Mouse (Mus musculus) gastrocnemius, postnatal 36 days (tissue): Measurements from ENCODE around the gene Cenpf. TPM values are rescaled to one million over a fixed set of nuclear protein-coding genes. Genes with fewer than 3 reads are reported as not detected.
A peak's percentile ranks its signal among the peaks of the same experiment; 100 is the strongest.

Experiments
- DNase-seq, 2 experiments: peaks; one replicate each; pipeline ENCODE4 v3.0.0; 2022
- intact Hi-C: fragments of 180-260 bp; cut with DNase I; formaldehyde crosslinking; loops from one replicate; pipeline ENCODE4 v1.15.1; 2025
- long read RNA-seq, 2 experiments: library from polyadenylated mRNA; stranded (forward); transcript quantifications; one replicate each; pipeline ENCODE4 v2.0.0; 2021
- total RNA-seq, 2 experiments: library from RNA; stranded (reverse); gene quantifications; 2 replicates each; pipeline ENCODE4 v1.2.3; 2021

Gene Cenpf
- under 1 TPM; 0.79 to 0.81 TPM for total RNA-seq
- long read RNA-seq, experiment 1, result 0 reads
- long read RNA-seq, experiment 2, result 0 reads

DNA sequence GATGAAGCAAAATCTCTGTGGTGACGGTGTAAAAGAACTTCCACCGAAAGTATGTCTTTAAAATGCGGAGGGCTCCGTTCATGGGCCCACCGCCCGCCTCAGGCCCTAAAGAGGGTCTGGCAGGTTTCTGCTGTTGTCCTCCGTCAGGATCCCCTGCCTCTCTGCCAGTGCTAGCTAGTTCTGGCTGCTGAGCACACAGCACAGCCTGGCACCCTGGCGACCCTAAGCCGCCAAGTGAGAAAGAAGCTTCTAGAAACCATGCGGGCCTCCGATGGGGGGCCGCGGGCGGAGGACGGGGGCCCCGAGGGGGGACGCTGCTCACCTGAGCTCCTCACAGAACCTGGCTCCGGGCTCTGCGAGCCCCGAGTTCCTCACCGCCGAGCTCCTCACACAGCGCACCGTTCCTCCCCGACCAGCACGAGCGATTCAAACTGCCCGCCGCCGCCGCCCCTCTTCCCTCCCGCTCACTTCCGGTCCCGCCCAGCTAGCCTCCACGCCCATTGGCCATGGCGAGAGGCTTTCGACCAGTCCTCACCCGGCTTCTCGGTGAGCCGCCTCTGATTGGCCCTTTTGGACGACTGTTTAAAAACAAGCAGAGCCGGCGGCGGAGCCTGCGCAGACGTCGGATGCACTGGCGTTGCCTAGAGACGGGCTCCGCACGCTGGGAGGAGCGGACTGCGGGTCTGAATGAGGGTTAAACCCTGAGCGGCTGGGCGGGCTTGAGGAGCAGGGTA is at the start of gene Cenpf:
Gene Cenpf, minus strand, starts transcription at position 433 of the 734 bp plus-strand sequence.
- peak; percentile 92 to 98 for DNase-seq
- intact Hi-C loops, result no loop called here

DNA sequence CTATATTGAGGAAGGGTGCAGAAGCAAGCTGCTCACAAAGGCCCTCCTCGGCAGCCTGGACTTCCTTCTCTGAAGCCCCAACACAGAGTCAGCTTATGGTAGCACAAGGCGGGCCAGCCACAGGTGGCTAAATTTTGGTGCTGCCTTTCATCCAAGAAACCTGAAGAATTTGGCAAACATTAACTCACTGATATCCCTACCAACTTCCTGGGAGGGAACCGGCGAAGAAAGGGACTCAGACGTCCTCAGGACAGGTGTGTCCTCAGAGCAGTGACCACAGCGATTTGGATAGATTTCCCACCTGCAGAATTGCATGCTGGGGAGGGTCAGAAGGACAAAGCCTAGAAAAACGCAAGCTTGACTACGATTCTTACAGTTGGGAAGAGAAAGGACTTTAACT is 44.3 kb upstream of the Cenpf start:
- intact Hi-C loops, result no loop called here
- DNase-seq, result no peak

- DNase-seq, result no peak
- intact Hi-C loops, result no loop called here
Measured at GRCm38 (mm10) chr1:189731697-189732096, 43.8 kb upstream of the Cenpf start.

GRCm38 (mm10) chr1:189729141-189729815 is 41.4 kb upstream of the Cenpf start:
- no peak for DNase-seq
- intact Hi-C loops, result loop anchor here (2.0 kb wide), 1 partner anchor 82 kb away; no protein-coding TSS in a partner anchor

- no peak for DNase-seq
- intact Hi-C loops, result loop anchor here (2.0 kb wide), 1 partner anchor 82 kb away; no protein-coding TSS in a partner anchor
Measured at GRCm38 (mm10) chr1:189728784-189729115, 40.9 kb upstream of the Cenpf start.

DNA sequence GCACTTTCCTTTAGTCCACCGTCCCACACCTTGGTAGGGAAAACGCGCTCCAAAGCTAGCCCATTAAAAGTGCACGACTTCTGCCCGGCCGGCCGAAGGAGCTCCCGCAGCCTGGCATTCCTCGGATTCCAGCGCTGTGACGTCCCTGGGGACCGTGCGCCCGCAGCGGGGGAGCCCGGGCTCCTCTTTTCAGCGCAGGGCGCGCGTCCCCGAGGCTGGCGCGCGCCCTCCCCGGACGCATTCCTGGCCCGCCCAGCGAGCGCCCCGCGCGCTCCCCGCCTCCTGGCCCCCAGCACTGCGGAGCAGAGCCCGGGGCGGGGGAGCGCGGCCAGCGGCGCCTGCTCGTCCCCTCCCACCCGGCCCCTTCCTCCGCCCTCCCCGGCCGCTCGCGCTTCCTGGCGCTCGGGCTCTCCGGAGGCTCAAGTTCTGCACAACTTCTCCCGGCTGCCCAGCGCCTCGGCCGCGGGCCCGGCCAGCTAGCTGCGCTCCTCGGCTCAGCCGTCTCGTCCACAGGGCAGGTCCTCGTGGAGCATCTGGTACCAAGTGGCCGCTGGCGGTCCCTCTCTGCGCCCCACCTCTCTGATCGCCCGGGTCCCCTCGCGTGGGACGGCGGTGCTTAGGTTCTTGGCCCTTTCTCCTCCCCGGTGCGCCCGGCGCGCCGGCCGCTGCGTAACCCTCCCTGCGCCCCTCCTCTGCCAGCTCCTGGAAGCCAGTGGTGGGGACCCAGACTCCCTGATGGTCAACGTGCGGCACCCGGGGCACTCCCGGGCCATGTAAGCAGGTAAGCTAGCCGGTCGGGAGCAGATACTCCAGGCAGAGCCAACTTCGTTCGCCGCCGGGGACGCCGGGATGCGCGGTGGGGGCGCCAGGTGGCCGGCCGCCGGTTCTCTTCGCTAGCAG is 40.2 kb upstream of the Cenpf start, which contains the start of gene Ptpn14:
Gene Ptpn14, plus strand, starts transcription at position 385 of the 900 bp plus-strand sequence.
- intact Hi-C loops, result loop anchor here (2.0 kb wide), 1 partner anchor 83 kb away; no protein-coding TSS in a partner anchor

GRCm38 (mm10) chr1:189727346-189727883 is 39.5 kb upstream of the Cenpf start:
- intact Hi-C loops, result no loop called here
- DNase-seq, result peak in 1 of 2 experiments; percentile 65

More for the DNA sequence above, 40.2 kb upstream of the Cenpf start, which contains the start of gene Ptpn14:
- peak; percentile 71 to 80 for DNase-seq

GRCm38 (mm10) chr1:189726121-189726520 is 38.2 kb upstream of the Cenpf start:
- intact Hi-C loops, result no loop called here

GRCm38 (mm10) chr1:189718600-189718999 is 30.7 kb upstream of the Cenpf start:
- intact Hi-C loops, result no loop called here
- DNase-seq, result no peak

More at GRCm38 (mm10) chr1:189726121-189726520, 38.2 kb upstream of the Cenpf start:
- DNase-seq, result no peak

- intact Hi-C loops, result no loop called here
- DNase-seq, result no peak
Measured at GRCm38 (mm10) chr1:189717546-189717945, 29.7 kb upstream of the Cenpf start.

- intact Hi-C loops, result no loop called here
- DNase-seq, result no peak
Measured at GRCm38 (mm10) chr1:189715915-189716797, 28.3 kb upstream of the Cenpf start.

DNA sequence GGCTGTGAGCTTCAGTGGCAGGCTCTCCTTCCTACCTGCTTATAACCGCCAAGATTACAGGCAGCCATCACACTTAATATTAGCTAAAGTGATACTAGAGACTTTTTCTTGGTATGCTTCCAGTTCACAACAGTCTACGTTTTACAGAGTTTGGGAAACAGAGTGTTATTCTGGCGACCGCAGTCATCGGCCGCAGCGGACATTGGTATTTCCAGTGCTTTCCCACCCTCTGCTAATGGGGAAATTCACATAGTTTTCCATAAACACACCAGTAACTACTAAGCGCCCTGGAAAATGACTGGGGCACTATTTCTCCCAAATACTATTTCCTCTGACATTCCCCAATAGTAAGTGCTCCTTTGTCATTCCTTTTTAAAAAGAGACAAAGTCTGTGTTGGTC is 21.1 kb upstream of the Cenpf start:
- intact Hi-C loops, result no loop called here
- DNase-seq, result no peak

- intact Hi-C loops, result no loop called here
- no peak for DNase-seq
Measured at GRCm38 (mm10) chr1:189707419-189707818, 19.5 kb upstream of the Cenpf start.

DNA sequence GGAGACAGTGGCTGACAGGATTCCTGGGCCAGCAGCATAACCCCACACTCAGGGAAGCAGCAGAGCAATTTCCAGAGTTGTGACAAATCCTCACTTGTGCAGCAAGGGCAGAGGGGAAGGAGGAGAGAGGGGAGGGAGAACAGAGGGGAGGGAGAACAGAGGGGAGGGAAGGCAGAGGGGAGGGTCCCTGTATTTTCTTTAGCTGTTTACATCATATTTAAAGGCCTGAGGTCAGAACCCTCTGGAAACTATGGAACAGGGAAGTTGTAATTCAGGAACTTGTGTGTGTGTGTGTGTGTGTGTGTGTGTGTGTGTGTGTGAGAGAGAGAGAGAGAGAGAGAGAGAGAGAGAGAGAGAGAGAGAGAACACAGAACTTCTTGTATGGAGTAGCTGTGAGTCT is 19.1 kb upstream of the Cenpf start:
- intact Hi-C loops, result no loop called here
- no peak for DNase-seq

DNA sequence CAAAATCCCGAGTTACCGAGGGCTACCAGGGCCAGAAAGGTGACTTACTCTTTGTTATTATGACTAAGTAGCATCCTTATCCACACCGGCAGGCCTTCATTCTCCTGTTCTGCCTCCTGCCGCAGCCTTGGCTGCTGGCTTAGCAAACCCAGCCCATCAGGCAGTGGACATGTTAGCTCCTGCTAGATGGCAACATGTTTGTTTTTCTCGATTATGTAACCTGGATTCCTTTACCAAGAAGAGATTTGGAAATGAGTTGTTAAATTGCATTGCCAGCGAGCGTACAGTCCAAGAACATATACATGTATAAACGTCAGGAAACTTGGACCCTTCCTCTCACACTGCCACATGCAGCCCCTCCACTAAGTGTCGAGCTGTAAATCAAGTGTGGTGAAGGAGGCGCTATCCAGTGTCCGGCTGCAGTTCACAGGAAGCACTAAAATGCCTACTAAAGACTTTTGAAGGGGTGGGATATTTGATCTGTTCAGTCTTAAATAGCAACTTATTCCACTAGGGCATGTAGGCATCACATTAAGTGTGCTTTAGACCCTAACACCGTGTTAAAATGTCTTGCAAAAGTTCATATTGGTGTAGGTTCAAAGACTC is 18.3 kb upstream of the Cenpf start:
- intact Hi-C loops, result no loop called here

GRCm38 (mm10) chr1:189703591-189703990 is 15.7 kb upstream of the Cenpf start:
- intact Hi-C loops, result loop anchor here (2.0 kb wide), 1 partner anchor 179 kb away; no protein-coding TSS in a partner anchor
- no peak for DNase-seq

More for the DNA sequence above, 18.3 kb upstream of the Cenpf start:
- no peak for DNase-seq

GRCm38 (mm10) chr1:189703156-189703555 is 15.3 kb upstream of the Cenpf start:
- intact Hi-C loops, result loop anchor here (2.0 kb wide), 1 partner anchor 180 kb away; no protein-coding TSS in a partner anchor
- DNase-seq, result no peak

DNA sequence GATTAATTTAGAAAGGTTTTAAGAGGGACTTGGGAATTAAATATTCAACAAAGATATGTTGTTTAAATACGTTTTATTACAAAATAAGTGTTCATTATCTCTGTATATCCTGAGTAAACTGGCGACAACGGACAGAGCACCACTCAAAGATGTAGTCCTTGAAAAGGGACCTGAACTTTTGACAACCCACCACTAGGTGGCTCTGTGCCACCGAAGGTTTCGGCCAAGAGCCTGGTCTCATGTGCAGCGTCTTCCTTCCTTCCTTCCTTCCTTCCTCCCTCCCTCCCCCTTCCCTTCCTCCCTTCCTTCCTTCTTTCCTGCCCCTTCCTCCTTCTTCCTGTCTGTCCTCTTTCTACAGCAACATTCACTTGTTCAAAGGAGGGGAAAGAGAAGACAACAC is 13.1 kb upstream of the Cenpf start:
- DNase-seq, result peak; percentile 34 to 50
- intact Hi-C loops, result no loop called here

GRCm38 (mm10) chr1:189700186-189700585 is 12.3 kb upstream of the Cenpf start:
- no peak for DNase-seq
- intact Hi-C loops, result no loop called here
